Mouse (Mus musculus): ENCODE results near the gene Prpf8.

DNA sequence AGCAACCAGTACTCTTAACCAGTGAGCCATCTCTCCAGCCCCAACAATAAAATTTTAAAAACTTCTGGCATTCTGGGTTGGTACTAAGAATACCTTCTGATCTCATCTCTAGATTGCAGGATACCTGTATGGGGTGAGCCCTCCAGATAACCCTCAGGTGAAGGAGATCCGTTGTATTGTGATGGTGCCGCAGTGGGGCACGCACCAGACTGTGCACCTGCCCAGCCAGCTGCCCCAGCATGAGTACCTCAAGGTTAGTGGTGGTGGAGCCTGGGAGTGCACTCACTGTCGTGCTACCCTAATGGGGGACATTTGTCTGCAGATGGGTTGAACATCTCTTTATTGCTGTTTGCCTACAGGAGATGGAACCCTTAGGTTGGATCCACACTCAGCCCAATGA, 21.5 kb downstream of the Prpf8 start:
- TF ChIP-seq CTCF (IDR thresholded peaks at IDR 0.05; ENCODE audit: insufficient read depth, low read depth, low read length) = no peak
- no peak for TF ChIP-seq POLR2A (IDR thresholded peaks at IDR 0.05; ENCODE audit: insufficient read depth, low read depth, low read length)

Measured in olfactory bulb, adult 2 months (tissue).